Mouse (Mus musculus) liver, postnatal 0 days (tissue): ENCODE data around the gene Tnik.

Experiments
- CTCF ChIP-seq: sonication (generic); IDR thresholded peaks from 2 replicates; pipeline ENCODE4 v1.5.1; 2016; ENCODE audit warnings: antibody characterized with exemption, low read depth
- EP300 ChIP-seq: IDR thresholded peaks from 2 replicates; pipeline ENCODE4 v1.6.1; 2016; ENCODE audit warnings: antibody characterized with exemption, low read depth, mild to moderate bottlenecking

- TF ChIP-seq CTCF (no peak), EP300 (no peak)
Measured at GRCm38 (mm10) chr3:28447950-28448349, 184.9 kb downstream of the Tnik start.
